Mouse (Mus musculus): ENCODE data around the gene Gnaq. TPM values are rescaled to one million over a fixed set of nuclear protein-coding genes. Genes with fewer than 3 reads are reported as not detected.

The Gnaq gene
- polyA plus RNA-seq, 1 experiment: 8.1 TPM

- 94% methylated on average over 7 of the region's 7 CpGs for WGBS
Measured at GRCm38 (mm10) chr19:16181852-16182475, 49.3 kb downstream of the Gnaq start.

GRCm38 (mm10) chr19:16183592-16184365 lies 51.1 kb downstream of the Gnaq start:
- no peaks in the 10 kb centered on the region for H3K4me1 ChIP-seq (replicated peaks; ENCODE audit: control insufficient read depth, insufficient read depth, low read length)
- no peak overlapping the region for H3K4me3 ChIP-seq (ENCODE audit: control insufficient read depth, insufficient read depth, low read length)
- no peak for DNase-seq
- no peaks in the 10 kb centered on the region for H3K27me3 ChIP-seq (ENCODE audit: control insufficient read depth, insufficient read depth, low read length)
- H3K27ac ChIP-seq (ENCODE audit: control insufficient read depth, insufficient read depth, low read length): no peak overlapping the region
- no peaks in the 10 kb centered on the region for H3K36me3 ChIP-seq (ENCODE audit: control insufficient read depth, insufficient read depth, low read length)
- TF ChIP-seq POLR2A (IDR thresholded peaks at IDR 0.05; ENCODE audit: control insufficient read depth, extremely low read depth, insufficient read depth, low read length, poor library complexity) (no peak), CTCF (IDR thresholded peaks at IDR 0.05; ENCODE audit: borderline replicate concordance, control insufficient read depth, extremely low read depth, insufficient read depth, low read length, poor library complexity) (no peak)
- 96% methylated on average over 10 of the region's 10 CpGs for WGBS

More at GRCm38 (mm10) chr19:16181852-16182475, 49.3 kb downstream of the Gnaq start:
- Histone ChIP-seq H3K36me3 (ENCODE audit: control insufficient read depth, insufficient read depth, low read length) (no peaks in the 10 kb centered on the region), H3K4me1 (replicated peaks; ENCODE audit: control insufficient read depth, insufficient read depth, low read length) (peaks cover 2% of the 10 kb centered on the region; the same call in 1 of the 2 replicates), H3K4me3 (ENCODE audit: control insufficient read depth, insufficient read depth, low read length) (no peak overlapping the region), H3K27ac (ENCODE audit: control insufficient read depth, insufficient read depth, low read length) (no peak overlapping the region), H3K27me3 (ENCODE audit: control insufficient read depth, insufficient read depth, low read length) (no peaks in the 10 kb centered on the region)
- TF ChIP-seq CTCF (IDR thresholded peaks at IDR 0.05; ENCODE audit: borderline replicate concordance, control insufficient read depth, extremely low read depth, insufficient read depth, low read length, poor library complexity) (no peak), POLR2A (IDR thresholded peaks at IDR 0.05; ENCODE audit: control insufficient read depth, extremely low read depth, insufficient read depth, low read length, poor library complexity) (no peak)
- no peak for DNase-seq

GRCm38 (mm10) chr19:16186984-16187383 lies 54.4 kb downstream of the Gnaq start:
- no peak for DNase-seq
- WGBS: 10% methylated on average over 3 of the region's 3 CpGs
- Histone ChIP-seq H3K4me3 (ENCODE audit: control insufficient read depth, insufficient read depth, low read length) (no peak overlapping the region), H3K36me3 (ENCODE audit: control insufficient read depth, insufficient read depth, low read length) (no peaks in the 10 kb centered on the region), H3K27ac (ENCODE audit: control insufficient read depth, insufficient read depth, low read length) (no peak overlapping the region), H3K4me1 (replicated peaks; ENCODE audit: control insufficient read depth, insufficient read depth, low read length) (no peaks in the 10 kb centered on the region), H3K27me3 (ENCODE audit: control insufficient read depth, insufficient read depth, low read length) (no peaks in the 10 kb centered on the region)
- TF ChIP-seq CTCF (IDR thresholded peaks at IDR 0.05; ENCODE audit: borderline replicate concordance, control insufficient read depth, extremely low read depth, insufficient read depth, low read length, poor library complexity): no peak
- TF ChIP-seq POLR2A (IDR thresholded peaks at IDR 0.05; ENCODE audit: control insufficient read depth, extremely low read depth, insufficient read depth, low read length, poor library complexity): no peak

GRCm38 (mm10) chr19:16187952-16188351 lies 55.3 kb downstream of the Gnaq start:
- Histone ChIP-seq H3K4me1 (replicated peaks; ENCODE audit: control insufficient read depth, insufficient read depth, low read length) (no peaks in the 10 kb centered on the region), H3K27ac (ENCODE audit: control insufficient read depth, insufficient read depth, low read length) (no peak overlapping the region), H3K27me3 (ENCODE audit: control insufficient read depth, insufficient read depth, low read length) (no peaks in the 10 kb centered on the region), H3K4me3 (ENCODE audit: control insufficient read depth, insufficient read depth, low read length) (no peak overlapping the region), H3K36me3 (ENCODE audit: control insufficient read depth, insufficient read depth, low read length) (no peaks in the 10 kb centered on the region)
- TF ChIP-seq POLR2A (IDR thresholded peaks at IDR 0.05; ENCODE audit: control insufficient read depth, extremely low read depth, insufficient read depth, low read length, poor library complexity): no peak
- no peak for TF ChIP-seq CTCF (IDR thresholded peaks at IDR 0.05; ENCODE audit: borderline replicate concordance, control insufficient read depth, extremely low read depth, insufficient read depth, low read length, poor library complexity)
- 88% methylated on average over 2 of the region's 2 CpGs for WGBS
- DNase-seq: no peak

GRCm38 (mm10) chr19:16189066-16189765 lies 56.6 kb downstream of the Gnaq start:
- TF ChIP-seq CTCF (IDR thresholded peaks at IDR 0.05; ENCODE audit: borderline replicate concordance, control insufficient read depth, extremely low read depth, insufficient read depth, low read length, poor library complexity) (no peak), POLR2A (IDR thresholded peaks at IDR 0.05; ENCODE audit: control insufficient read depth, extremely low read depth, insufficient read depth, low read length, poor library complexity) (no peak)
- no peaks in the 10 kb centered on the region for H3K36me3 ChIP-seq (ENCODE audit: control insufficient read depth, insufficient read depth, low read length)
- no peaks in the 10 kb centered on the region for H3K27me3 ChIP-seq (ENCODE audit: control insufficient read depth, insufficient read depth, low read length)
- DNase-seq: no peak
- no peak overlapping the region for H3K27ac ChIP-seq (ENCODE audit: control insufficient read depth, insufficient read depth, low read length)
- 92% methylated on average over 9 of the region's 9 CpGs for WGBS
- H3K4me3 ChIP-seq (ENCODE audit: control insufficient read depth, insufficient read depth, low read length): no peak overlapping the region
- H3K4me1 ChIP-seq (replicated peaks; ENCODE audit: control insufficient read depth, insufficient read depth, low read length): peaks cover 4% of the 10 kb centered on the region

- H3K36me3 ChIP-seq (ENCODE audit: control insufficient read depth, insufficient read depth, low read length): no peaks in the 10 kb centered on the region
- peaks cover 5% of the 10 kb centered on the region for H3K4me1 ChIP-seq (replicated peaks; ENCODE audit: control insufficient read depth, insufficient read depth, low read length)
- H3K4me3 ChIP-seq (ENCODE audit: control insufficient read depth, insufficient read depth, low read length): no peak overlapping the region
- no peak for DNase-seq
- H3K27me3 ChIP-seq (ENCODE audit: control insufficient read depth, insufficient read depth, low read length): no peaks in the 10 kb centered on the region
- H3K27ac ChIP-seq (ENCODE audit: control insufficient read depth, insufficient read depth, low read length): no peak overlapping the region
- TF ChIP-seq POLR2A (IDR thresholded peaks at IDR 0.05; ENCODE audit: control insufficient read depth, extremely low read depth, insufficient read depth, low read length, poor library complexity): no peak
- no peak for TF ChIP-seq CTCF (IDR thresholded peaks at IDR 0.05; ENCODE audit: borderline replicate concordance, control insufficient read depth, extremely low read depth, insufficient read depth, low read length, poor library complexity)
- 99% methylated on average over 3 of the region's 3 CpGs for WGBS
Measured at GRCm38 (mm10) chr19:16198162-16198561, 65.5 kb downstream of the Gnaq start.

Measured in thymus, adult 2 months (tissue).